Mouse (Mus musculus): ENCODE measurements at regions not wholly inside any gene's neighbourhood (a gene's known extent, or its start where the extent isn't known, plus 50 kb on each side); places are given as distances from the start of the nearest gene placed in this dataset.

GRCm38 (mm10) chr2:30725601-30726489 is 77.6 kb downstream of the 1700001O22Rik start:
- Histone ChIP-seq H3K27ac (ENCODE audit: low read length) (no peak overlapping the region), H3K9ac (ENCODE audit: low read length) (peak overlapping the region; percentile 56), H3K27me3 (ENCODE audit: control insufficient read depth, insufficient read depth, low read length) (no peaks in the 10 kb centered on the region), H3K4me3 (ENCODE audit: low read length) (peak overlapping the region; percentile 29), H3K4me2 (ENCODE audit: low read depth, low read length) (peak overlapping the region; percentile 58), H3K4me1 (ENCODE audit: control insufficient read depth, insufficient read depth, low read length) (peaks cover 27% of the 10 kb centered on the region), H3K36me3 (ENCODE audit: control insufficient read depth, insufficient read depth) (no peaks in the 10 kb centered on the region), H3K9me3 (replicated peaks; ENCODE audit: control insufficient read depth, low read length) (no peaks in the 10 kb centered on the region)
- WGBS: 18% methylated on average over 38 of the region's 38 CpGs
- ATAC-seq (replicated peaks; ENCODE audit: extremely low read depth, insufficient read depth, low FRiP score): peak; percentile 34; the same call in 1 of the 2 replicates

DNA sequence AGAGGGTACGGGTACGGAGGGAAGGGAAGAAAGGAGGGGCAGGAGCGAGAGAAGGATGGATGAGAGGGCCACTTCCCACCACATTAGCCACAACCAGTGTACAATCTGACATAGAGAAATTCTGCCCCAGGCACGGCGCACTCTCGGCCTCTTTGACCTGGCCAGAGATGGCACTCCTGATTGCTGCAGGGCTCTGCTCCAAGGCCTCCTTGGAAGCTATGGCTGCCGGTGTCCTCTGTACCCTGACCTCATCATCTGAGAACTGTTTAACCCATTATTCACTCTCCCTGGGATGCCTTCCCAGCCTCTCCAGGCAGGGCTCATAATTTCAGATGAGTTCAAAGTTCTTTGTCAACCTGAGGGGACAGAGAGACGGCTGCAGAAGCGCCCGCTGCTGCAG is 78.3 kb downstream of the 1700001O22Rik start:
- Histone ChIP-seq H3K27ac (ENCODE audit: low read length) (no peak overlapping the region), H3K27me3 (ENCODE audit: control insufficient read depth, insufficient read depth, low read length) (no peaks in the 10 kb centered on the region), H3K4me1 (ENCODE audit: control insufficient read depth, insufficient read depth, low read length) (peaks cover 33% of the 10 kb centered on the region), H3K4me2 (ENCODE audit: low read depth, low read length) (peak overlapping the region; percentile 58), H3K9ac (ENCODE audit: low read length) (peak overlapping the region; percentile 56), H3K36me3 (ENCODE audit: control insufficient read depth, insufficient read depth) (no peaks in the 10 kb centered on the region), H3K4me3 (ENCODE audit: low read length) (peak overlapping the region; percentile 29; the same call in 1 of the 2 replicates), H3K9me3 (replicated peaks; ENCODE audit: control insufficient read depth, low read length) (no peaks in the 10 kb centered on the region)
- 54% methylated on average over 10 of the region's 10 CpGs for WGBS
- no peak for ATAC-seq (replicated peaks; ENCODE audit: extremely low read depth, insufficient read depth, low FRiP score)

DNA sequence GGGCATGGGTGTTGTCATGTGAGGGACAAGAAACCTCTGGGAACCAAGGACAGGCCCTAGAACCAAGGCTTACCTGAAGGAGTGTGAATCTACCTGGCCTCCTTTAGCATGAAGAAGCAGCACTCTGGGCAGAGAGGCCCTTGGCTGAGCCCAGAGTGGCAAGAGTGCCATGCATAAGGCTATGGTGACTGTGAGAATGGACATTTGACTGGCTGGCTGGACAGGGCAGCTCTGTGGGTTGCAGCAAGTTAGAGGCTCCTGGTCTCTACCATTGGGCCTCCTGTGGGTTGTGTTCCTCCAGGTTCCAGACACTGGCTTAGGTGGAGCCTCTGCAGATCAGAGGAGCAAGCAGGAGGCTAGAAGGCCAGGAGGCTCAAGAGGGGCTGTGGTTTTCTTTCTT is 78.9 kb downstream of the 1700001O22Rik start:
- no peak overlapping the region for H3K4me3 ChIP-seq (ENCODE audit: low read length)
- H3K27ac ChIP-seq (ENCODE audit: low read length): no peak overlapping the region
- H3K27me3 ChIP-seq (ENCODE audit: control insufficient read depth, insufficient read depth, low read length): no peaks in the 10 kb centered on the region
- no peak overlapping the region for H3K4me2 ChIP-seq (ENCODE audit: low read depth, low read length)
- no peak overlapping the region for H3K9ac ChIP-seq (ENCODE audit: low read length)
- peaks cover 39% of the 10 kb centered on the region for H3K4me1 ChIP-seq (ENCODE audit: control insufficient read depth, insufficient read depth, low read length)
- ATAC-seq (replicated peaks; ENCODE audit: extremely low read depth, insufficient read depth, low FRiP score): no peak
- no peaks in the 10 kb centered on the region for H3K36me3 ChIP-seq (ENCODE audit: control insufficient read depth, insufficient read depth)
- no peaks in the 10 kb centered on the region for H3K9me3 ChIP-seq (replicated peaks; ENCODE audit: control insufficient read depth, low read length)

DNA sequence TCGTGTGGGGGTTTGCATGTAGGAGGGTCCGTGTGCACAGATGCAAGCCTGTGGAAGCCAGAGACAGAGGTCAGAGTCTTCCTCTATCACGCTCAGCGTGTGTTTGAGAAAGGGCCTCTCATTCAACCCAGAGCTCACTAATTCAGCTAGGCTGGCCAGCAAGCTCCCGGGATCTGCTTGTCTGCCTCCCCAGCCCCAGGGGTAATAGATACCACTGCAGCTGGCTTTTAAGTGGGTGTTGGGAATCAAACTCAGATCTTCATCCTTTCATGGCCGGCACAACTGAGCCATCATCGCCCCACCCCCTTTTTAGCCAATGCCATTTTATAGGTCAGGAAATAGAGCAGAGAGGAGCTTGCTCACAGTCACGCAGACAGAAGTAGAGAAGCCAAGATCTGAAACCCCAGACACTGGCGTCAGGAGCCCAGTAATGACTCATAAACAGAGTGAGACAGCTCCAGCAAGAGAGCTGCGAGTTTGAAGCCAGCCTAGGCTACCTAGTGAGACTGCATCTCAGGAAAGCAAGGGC is 80.3 kb downstream of the 1700001O22Rik start:
- ATAC-seq (replicated peaks; ENCODE audit: extremely low read depth, insufficient read depth, low FRiP score): no peak
- Histone ChIP-seq H3K4me1 (ENCODE audit: control insufficient read depth, insufficient read depth, low read length) (peaks cover 48% of the 10 kb centered on the region), H3K4me2 (ENCODE audit: low read depth, low read length) (no peak overlapping the region), H3K9me3 (replicated peaks; ENCODE audit: control insufficient read depth, low read length) (no peaks in the 10 kb centered on the region), H3K36me3 (ENCODE audit: control insufficient read depth, insufficient read depth) (no peaks in the 10 kb centered on the region), H3K27me3 (ENCODE audit: control insufficient read depth, insufficient read depth, low read length) (no peaks in the 10 kb centered on the region), H3K4me3 (ENCODE audit: low read length) (no peak overlapping the region), H3K9ac (ENCODE audit: low read length) (no peak overlapping the region), H3K27ac (ENCODE audit: low read length) (peak overlapping the region; percentile 77)
- 40% methylated on average over 10 of the region's 10 CpGs for WGBS

GRCm38 (mm10) chr2:30722263-30723050 is 81.0 kb downstream of the 1700001O22Rik start:
- Histone ChIP-seq H3K4me1 (ENCODE audit: control insufficient read depth, insufficient read depth, low read length) (peaks cover 55% of the 10 kb centered on the region), H3K27me3 (ENCODE audit: control insufficient read depth, insufficient read depth, low read length) (no peaks in the 10 kb centered on the region), H3K4me2 (ENCODE audit: low read depth, low read length) (no peak overlapping the region), H3K9ac (ENCODE audit: low read length) (peak overlapping the region; percentile 60), H3K27ac (ENCODE audit: low read length) (peak overlapping the region; percentile 77), H3K4me3 (ENCODE audit: low read length) (no peak overlapping the region), H3K36me3 (ENCODE audit: control insufficient read depth, insufficient read depth) (no peaks in the 10 kb centered on the region), H3K9me3 (replicated peaks; ENCODE audit: control insufficient read depth, low read length) (no peaks in the 10 kb centered on the region)
- no peak for ATAC-seq (replicated peaks; ENCODE audit: extremely low read depth, insufficient read depth, low FRiP score)
- 56% methylated on average over 7 of the region's 7 CpGs for WGBS

GRCm38 (mm10) chr2:30721473-30722262 is 81.8 kb downstream of the 1700001O22Rik start:
- Histone ChIP-seq H3K4me2 (ENCODE audit: low read depth, low read length) (no peak overlapping the region), H3K27me3 (ENCODE audit: control insufficient read depth, insufficient read depth, low read length) (no peaks in the 10 kb centered on the region), H3K4me3 (ENCODE audit: low read length) (no peak overlapping the region), H3K9me3 (replicated peaks; ENCODE audit: control insufficient read depth, low read length) (no peaks in the 10 kb centered on the region), H3K36me3 (ENCODE audit: control insufficient read depth, insufficient read depth) (no peaks in the 10 kb centered on the region), H3K27ac (ENCODE audit: low read length) (peak overlapping the region; percentile 77), H3K9ac (ENCODE audit: low read length) (peak overlapping the region; percentile 60), H3K4me1 (ENCODE audit: control insufficient read depth, insufficient read depth, low read length) (peaks cover 63% of the 10 kb centered on the region)
- WGBS: 36% methylated on average over 12 of the region's 12 CpGs
- peak; percentile 15; the same call in 1 of the 2 replicates for ATAC-seq (replicated peaks; ENCODE audit: extremely low read depth, insufficient read depth, low FRiP score)

DNA sequence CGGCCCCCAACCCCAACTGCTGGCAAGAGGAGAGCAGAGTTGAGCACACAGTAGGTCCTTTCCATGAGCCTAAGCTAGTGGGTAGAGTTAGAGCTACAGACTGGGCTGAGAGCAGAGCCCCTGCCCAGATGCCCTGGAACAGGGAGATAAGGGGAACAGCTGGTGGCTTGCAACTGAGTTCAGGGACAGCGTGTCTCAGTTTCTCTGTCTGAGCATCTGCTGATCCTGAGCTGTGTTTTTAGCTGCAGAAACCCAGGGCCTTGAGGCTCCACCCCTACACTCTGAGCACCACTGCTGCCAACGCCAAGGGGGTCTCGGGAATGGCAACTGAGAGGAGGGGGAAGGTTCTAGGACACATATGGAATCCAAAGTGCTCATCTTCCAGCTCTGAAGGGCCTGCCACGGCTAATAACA is 82.4 kb downstream of the 1700001O22Rik start:
- ATAC-seq (replicated peaks; ENCODE audit: extremely low read depth, insufficient read depth, low FRiP score): no peak
- Histone ChIP-seq H3K27me3 (ENCODE audit: control insufficient read depth, insufficient read depth, low read length) (no peaks in the 10 kb centered on the region), H3K4me2 (ENCODE audit: low read depth, low read length) (no peak overlapping the region), H3K4me3 (ENCODE audit: low read length) (no peak overlapping the region), H3K9ac (ENCODE audit: low read length) (no peak overlapping the region), H3K27ac (ENCODE audit: low read length) (peak overlapping the region; percentile 77), H3K9me3 (replicated peaks; ENCODE audit: control insufficient read depth, low read length) (no peaks in the 10 kb centered on the region), H3K4me1 (ENCODE audit: control insufficient read depth, insufficient read depth, low read length) (peaks cover 69% of the 10 kb centered on the region), H3K36me3 (ENCODE audit: control insufficient read depth, insufficient read depth) (no peaks in the 10 kb centered on the region)
- 75% methylated on average over 5 of the region's 5 CpGs for WGBS

DNA sequence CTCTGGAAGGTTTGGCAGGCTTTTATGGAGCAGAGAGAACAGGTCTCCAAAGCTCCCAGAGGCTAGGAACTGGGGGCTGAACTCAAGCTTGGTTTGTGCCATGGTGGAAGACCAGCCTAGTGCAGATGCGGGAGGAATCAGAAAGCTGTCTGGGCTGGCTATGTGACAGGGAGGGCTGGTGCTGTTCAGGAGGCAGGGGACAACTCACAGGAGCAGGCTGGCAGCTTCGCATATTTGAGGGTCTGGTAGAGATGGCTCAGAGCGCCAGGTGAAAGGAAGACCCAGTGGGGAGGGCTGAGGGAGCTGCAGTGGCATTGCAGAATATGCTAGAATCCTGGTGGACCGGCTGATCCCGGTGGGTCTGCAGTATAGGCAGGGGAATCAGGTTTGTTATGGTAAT is 83.2 kb downstream of the 1700001O22Rik start:
- no peak for ATAC-seq (replicated peaks; ENCODE audit: extremely low read depth, insufficient read depth, low FRiP score)
- H3K4me1 ChIP-seq (ENCODE audit: control insufficient read depth, insufficient read depth, low read length): peaks cover 68% of the 10 kb centered on the region
- H3K9me3 ChIP-seq (replicated peaks; ENCODE audit: control insufficient read depth, low read length): no peaks in the 10 kb centered on the region
- peak overlapping the region; percentile 97 for H3K27ac ChIP-seq (ENCODE audit: low read length)
- H3K4me3 ChIP-seq (ENCODE audit: low read length): no peak overlapping the region
- H3K4me2 ChIP-seq (ENCODE audit: low read depth, low read length): peak overlapping the region; percentile 79
- no peaks in the 10 kb centered on the region for H3K36me3 ChIP-seq (ENCODE audit: control insufficient read depth, insufficient read depth)
- peak overlapping the region; percentile 71 for H3K9ac ChIP-seq (ENCODE audit: low read length)
- 54% methylated on average over 5 of the region's 5 CpGs for WGBS
- H3K27me3 ChIP-seq (ENCODE audit: control insufficient read depth, insufficient read depth, low read length): no peaks in the 10 kb centered on the region

Measured in heart, embryonic 16.5 days (tissue).